Mouse (Mus musculus): Measurements from ENCODE around the gene Srsf4.

Srsf4 gene

GRCm38 (mm10) chr4:131914891-131915469, 41.6 kb downstream of the Srsf4 start:
- DNase-seq (ENCODE audit: low spot score), result no peak

GRCm38 (mm10) chr4:131915821-131916328, 42.5 kb downstream of the Srsf4 start:
- no peak for DNase-seq (ENCODE audit: low spot score)

- DNase-seq (ENCODE audit: low spot score), result peak; percentile 86
Observed at GRCm38 (mm10) chr4:131916425-131916824, 43.0 kb downstream of the Srsf4 start.

GRCm38 (mm10) chr4:131917010-131917555, 43.7 kb downstream of the Srsf4 start:
- no peak for DNase-seq (ENCODE audit: low spot score)

GRCm38 (mm10) chr4:131918026-131918533, 44.7 kb downstream of the Srsf4 start:
- DNase-seq (ENCODE audit: low spot score), result no peak

GRCm38 (mm10) chr4:131918711-131919500, 45.5 kb downstream of the Srsf4 start:
- DNase-seq (ENCODE audit: low spot score), result no peak

- DNase-seq (ENCODE audit: low spot score), result no peak
Observed at GRCm38 (mm10) chr4:131919506-131920140, 46.2 kb downstream of the Srsf4 start.

- DNase-seq (ENCODE audit: low spot score), result no peak
Observed at GRCm38 (mm10) chr4:131920141-131920594, 46.8 kb downstream of the Srsf4 start.

- DNase-seq (ENCODE audit: low spot score), result peak; percentile 46
Observed at GRCm38 (mm10) chr4:131920595-131921351, 47.4 kb downstream of the Srsf4 start.

- no peak for DNase-seq (ENCODE audit: low spot score)
Observed at GRCm38 (mm10) chr4:131921461-131922346, 48.3 kb downstream of the Srsf4 start, which contains the start of gene Tmem200b. Gene Tmem200b, plus strand, starts transcription at chr4:131921771.

- no peak for DNase-seq (ENCODE audit: low spot score)
Observed at GRCm38 (mm10) chr4:131922404-131922803, 49.0 kb downstream of the Srsf4 start.

GRCm38 (mm10) chr4:131924096-131924810, 50.8 kb downstream of the Srsf4 start:
- no peak for DNase-seq (ENCODE audit: low spot score)

- no peak for DNase-seq (ENCODE audit: low spot score)
Observed at GRCm38 (mm10) chr4:131929146-131929545, 55.7 kb downstream of the Srsf4 start.

- DNase-seq (ENCODE audit: low spot score), result no peak
Observed at GRCm38 (mm10) chr4:131939459-131939858, 66.0 kb downstream of the Srsf4 start.

- DNase-seq (ENCODE audit: low spot score), result no peak
Observed at GRCm38 (mm10) chr4:131940846-131941245, 67.4 kb downstream of the Srsf4 start.

GRCm38 (mm10) chr4:131947848-131948247, 74.4 kb downstream of the Srsf4 start:
- no peak for DNase-seq (ENCODE audit: low spot score)

- DNase-seq (ENCODE audit: low spot score), result no peak
Observed at GRCm38 (mm10) chr4:131949903-131950302, 76.5 kb downstream of the Srsf4 start.

GRCm38 (mm10) chr4:131950657-131951056, 77.2 kb downstream of the Srsf4 start:
- DNase-seq (ENCODE audit: low spot score), result no peak

Measured in retina, embryonic 14.5 days (tissue).